Mouse (Mus musculus) midbrain, embryonic 12.5 days (tissue): ENCODE data around the gene Gm13698. TPM values are rescaled to one million over a fixed set of nuclear protein-coding genes. Genes with fewer than 3 reads are reported as not detected.
"Not testable (repeated sequence)": the region's sequence is repeated elsewhere in the genome, so short reads cannot be mapped to it uniquely, and the experiment has no call there.

ENCODE experiments used
- ATAC-seq: fragments of 200-750 bp; cut with Nextera tagmentation; 2 replicates; pipeline ENCODE4 v1.8.0; 2017; ENCODE audit warnings: low read depth, moderate TSS enrichment, moderate library complexity; ENCODE audit not compliant: low FRiP score
- H3K27ac ChIP-seq: fragments of 300-500 bp; sonication (generic); replicated peaks from 2 replicates; pipeline ENCODE4 v1.5.1; 2016; ENCODE audit warnings: mild to moderate bottlenecking
- H3K27me3 ChIP-seq: fragments of 300-500 bp; sonication (generic); 2 replicates; pipeline ENCODE4 v1.6.1; 2016; ENCODE audit warnings: mild to moderate bottlenecking
- H3K36me3 ChIP-seq: fragments of 300-500 bp; sonication (generic); 2 replicates; pipeline ENCODE4 v1.6.1; 2016
- H3K4me1 ChIP-seq: fragments of 300-500 bp; sonication (generic); 2 replicates; pipeline ENCODE4 v1.6.1; 2016
- H3K4me2 ChIP-seq: fragments of 300-500 bp; sonication (generic); replicated peaks from 2 replicates; pipeline ENCODE4 v1.6.1; 2016; ENCODE audit warnings: mild to moderate bottlenecking, moderate library complexity
- H3K4me3 ChIP-seq: fragments of 300-500 bp; sonication (generic); 2 replicates; pipeline ENCODE4 v1.5.1; 2016; ENCODE audit warnings: mild to moderate bottlenecking
- H3K9ac ChIP-seq: fragments of 300-500 bp; sonication (generic); replicated peaks from 2 replicates; pipeline ENCODE4 v1.6.1; 2016; ENCODE audit warnings: mild to moderate bottlenecking, moderate library complexity
- H3K9me3 ChIP-seq: fragments of 300-500 bp; sonication (generic); 2 replicates; pipeline ENCODE4 v1.6.1; 2016; ENCODE audit warnings: mild to moderate bottlenecking
- WGBS: fragments of 180-500 bp; shearing (Covaris S2); methylation state at CpG from one replicate; pipeline ENCODE4 v1.1.7; 2016; 5-methylcytosine and 5-hydroxymethylcytosine counted together
- polyA plus RNA-seq: library from polyadenylated mRNA; unstranded; fragments of >200 nt; fragmentation: Nextera tagmentation; extraction: Ambion mirVana; gene quantifications from 2 replicates; pipeline ENCODE4 v1.2.1, GENCODE M21; 2016

The Gm13698 gene
- polyA plus RNA-seq, 1 experiment from 2014 or later = not detected

DNA sequence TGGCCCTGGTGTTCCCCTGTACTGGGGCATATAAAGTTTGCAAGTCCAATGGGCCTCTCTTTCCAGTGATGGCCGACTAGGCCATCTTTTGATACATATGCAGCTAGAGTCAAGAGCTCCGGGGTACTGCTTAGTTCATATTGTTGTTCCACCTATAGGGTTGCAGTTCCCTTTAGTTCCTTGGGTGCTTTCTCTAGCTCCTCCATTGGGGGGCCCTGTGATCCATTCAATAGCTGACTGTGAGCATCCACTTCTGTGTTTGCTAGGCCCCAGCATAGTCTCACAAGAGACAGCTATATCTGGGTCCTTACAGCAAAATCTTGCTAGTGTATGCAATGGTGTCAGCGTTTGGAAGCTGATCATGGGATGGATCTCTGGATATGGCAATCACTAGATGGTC, 39.0 kb downstream of the Gm13698 start:
- not testable (repeated sequence) for H3K4me3 ChIP-seq, H3K4me2 ChIP-seq, H3K9ac ChIP-seq, H3K27ac ChIP-seq, ATAC-seq, H3K36me3 ChIP-seq, H3K9me3 ChIP-seq, H3K27me3 ChIP-seq, H3K4me1 ChIP-seq
- 94% methylated on average over 2 of the region's 3 CpGs for WGBS

Other genes with a start within 250 kb of the Gm13698 start
- 36.1 and 42.2 TPM in 2 replicates for gene Itgav, start 231.3 kb upstream of the Gm13698 start, polyA plus RNA-seq
- gene Fam171b, start 143.1 kb upstream of the Gm13698 start, polyA plus RNA-seq = 62.9 and 66.2 TPM in 2 replicates
- gene Zswim2, start 14.5 kb upstream of the Gm13698 start, polyA plus RNA-seq = not detected in 2 replicates
- not detected in 2 replicates for gene Gm13693, start 5.8 kb downstream of the Gm13698 start, polyA plus RNA-seq
- gene Gm13695, start 11.6 kb downstream of the Gm13698 start, polyA plus RNA-seq = not detected in 2 replicates
- not detected in 2 replicates for gene Gm13696, start 17.4 kb downstream of the Gm13698 start, polyA plus RNA-seq
- gene Gm13694, start 23.2 kb downstream of the Gm13698 start, polyA plus RNA-seq = not detected in 2 replicates
- not detected in 2 replicates for gene Gm13697, start 29.1 kb downstream of the Gm13698 start, polyA plus RNA-seq
- not detected in 2 replicates for gene Gm13691, start 34.9 kb downstream of the Gm13698 start, polyA plus RNA-seq